Mouse (Mus musculus) megakaryocyte, embryonic 14.5 days (primary cell): ENCODE measurements at regions not wholly inside any gene's neighbourhood (a gene's known extent, or its start where the extent isn't known, plus 50 kb on each side); places are given as distances from the start of the nearest gene placed in this dataset.

Experiments
- H3K27me3 ChIP-seq: replicated peaks from 2 replicates; pipeline ENCODE3; 2012; ENCODE audit warnings: inconsistent platforms
- H3K36me3 ChIP-seq: replicated peaks from 2 replicates; pipeline ENCODE3; 2012; ENCODE audit warnings: low read length, inconsistent platforms, mixed read lengths
- H3K4me1 ChIP-seq: 2 replicates; pipeline ENCODE4 v1.6.1; 2012; ENCODE audit warnings: inconsistent platforms
- H3K4me3 ChIP-seq: replicated peaks from 2 replicates; pipeline ENCODE3; 2012; ENCODE audit warnings: moderate library complexity, mild to moderate bottlenecking, inconsistent platforms
- H3K9me3 ChIP-seq: 2 replicates; pipeline ENCODE4 v1.6.1; 2012; ENCODE audit warnings: inconsistent platforms
- FLI1 ChIP-seq: IDR thresholded peaks from 2 replicates; pipeline ENCODE4 v1.6.1; 2012; ENCODE audit warnings: low read length, inconsistent platforms, mixed read lengths
- GATA1 ChIP-seq: IDR thresholded peaks from 3 replicates; pipeline ENCODE4 v1.6.1; 2012; ENCODE audit warnings: mixed read lengths, low read length, inconsistent platforms, borderline replicate concordance

DNA sequence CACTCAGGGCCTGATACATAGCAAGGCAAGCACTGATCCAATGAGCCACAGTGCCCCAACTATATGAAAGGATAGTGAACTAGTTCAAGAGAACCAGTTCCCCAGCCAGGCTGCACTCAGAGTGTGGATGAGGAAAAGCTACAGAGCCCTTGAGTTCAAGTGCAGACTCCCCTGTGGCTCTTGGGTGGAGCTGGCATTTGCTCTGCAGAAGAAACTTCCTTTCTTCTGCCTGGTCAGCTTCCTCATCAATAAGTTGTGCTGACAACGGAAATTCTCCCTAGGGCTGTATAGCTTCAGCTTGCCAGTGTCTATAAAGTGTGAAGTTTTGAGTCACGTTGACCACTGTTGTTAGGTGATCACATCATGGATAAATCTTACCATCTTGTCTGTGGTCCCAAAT, 101.6 kb upstream of the Clint1 start:
- TF ChIP-seq GATA1, result no peak
- TF ChIP-seq FLI1, result no peak
- H3K27me3 ChIP-seq, result peaks cover 7% of the 10 kb centered on the region
- peaks cover 21% of the 10 kb centered on the region for H3K4me1 ChIP-seq
- no peak overlapping the region for H3K4me3 ChIP-seq
- no peaks in the 10 kb centered on the region for H3K36me3 ChIP-seq
- no peaks in the 10 kb centered on the region for H3K9me3 ChIP-seq

DNA sequence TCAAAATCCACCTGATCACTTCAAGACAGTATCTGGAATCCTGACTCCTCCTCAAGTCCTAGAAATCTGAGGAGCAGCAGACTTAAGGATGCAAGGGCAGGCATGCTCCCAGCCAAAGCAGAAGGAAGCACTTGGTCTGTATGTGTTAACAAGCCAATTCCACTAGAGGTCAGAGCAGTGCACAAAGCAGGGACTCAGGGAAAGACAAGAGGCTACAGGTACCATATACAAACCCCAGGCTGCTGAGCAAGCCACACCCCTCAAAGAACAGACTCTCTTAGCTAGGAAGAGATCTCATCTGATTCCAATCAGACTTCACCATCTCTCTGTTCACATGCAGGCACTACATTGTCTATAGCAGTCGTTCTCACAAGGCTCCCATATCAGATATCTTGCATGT, 99.6 kb upstream of the Clint1 start:
- H3K36me3 ChIP-seq, result no peaks in the 10 kb centered on the region
- H3K4me1 ChIP-seq, result peaks cover 21% of the 10 kb centered on the region
- no peak overlapping the region for H3K4me3 ChIP-seq
- H3K9me3 ChIP-seq, result no peaks in the 10 kb centered on the region
- H3K27me3 ChIP-seq, result peaks cover 5% of the 10 kb centered on the region
- no peak for TF ChIP-seq FLI1
- no peak for TF ChIP-seq GATA1

DNA sequence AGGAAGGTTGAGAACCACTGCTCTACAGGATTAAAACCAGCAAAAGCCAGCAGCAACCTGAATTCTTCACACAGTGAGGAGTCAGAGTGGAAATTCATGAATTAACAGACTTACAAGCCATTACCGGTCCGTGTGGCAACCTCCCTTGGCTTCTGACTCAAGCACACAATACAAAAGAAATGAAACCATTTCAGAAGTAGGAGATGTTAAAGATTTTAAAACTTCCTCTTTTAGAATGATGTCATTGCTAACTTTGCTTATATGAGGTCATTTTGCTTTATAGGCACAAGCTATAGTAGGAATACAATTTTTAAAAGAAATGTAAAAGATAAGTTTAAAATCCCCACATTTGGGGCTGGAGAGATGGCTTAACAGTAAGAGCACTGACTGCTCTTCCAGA, 99.1 kb upstream of the Clint1 start:
- H3K27me3 ChIP-seq, result peaks cover 2% of the 10 kb centered on the region
- no peak overlapping the region for H3K4me3 ChIP-seq
- no peaks in the 10 kb centered on the region for H3K9me3 ChIP-seq
- peaks cover 21% of the 10 kb centered on the region for H3K4me1 ChIP-seq
- no peak for TF ChIP-seq FLI1
- TF ChIP-seq GATA1, result no peak
- H3K36me3 ChIP-seq, result no peaks in the 10 kb centered on the region

DNA sequence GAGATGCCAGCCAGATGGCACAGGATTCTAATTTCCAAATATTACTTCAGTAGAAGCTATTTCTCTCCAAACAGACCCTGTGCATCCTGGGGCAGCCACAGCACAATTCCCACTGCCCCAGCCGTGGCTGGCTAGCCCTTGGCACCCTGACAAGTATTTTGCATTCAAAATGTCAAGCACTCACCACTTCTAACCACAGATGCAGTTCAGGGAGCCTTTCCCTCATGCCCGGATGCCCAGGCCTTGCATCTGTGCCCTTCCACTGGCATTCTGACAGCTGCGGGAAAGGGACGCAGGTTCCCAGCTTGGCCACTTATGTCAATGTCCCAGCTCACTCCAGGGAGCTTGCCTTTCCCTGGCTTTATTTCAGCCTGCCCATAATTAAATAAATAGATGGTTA, 84.8 kb upstream of the Clint1 start:
- Histone ChIP-seq H3K9me3 (peaks cover 17% of the 10 kb centered on the region), H3K4me1 (peaks cover 11% of the 10 kb centered on the region), H3K27me3 (peaks cover 2% of the 10 kb centered on the region), H3K36me3 (no peaks in the 10 kb centered on the region), H3K4me3 (no peak overlapping the region)
- TF ChIP-seq FLI1 (no peak), GATA1 (no peak)

DNA sequence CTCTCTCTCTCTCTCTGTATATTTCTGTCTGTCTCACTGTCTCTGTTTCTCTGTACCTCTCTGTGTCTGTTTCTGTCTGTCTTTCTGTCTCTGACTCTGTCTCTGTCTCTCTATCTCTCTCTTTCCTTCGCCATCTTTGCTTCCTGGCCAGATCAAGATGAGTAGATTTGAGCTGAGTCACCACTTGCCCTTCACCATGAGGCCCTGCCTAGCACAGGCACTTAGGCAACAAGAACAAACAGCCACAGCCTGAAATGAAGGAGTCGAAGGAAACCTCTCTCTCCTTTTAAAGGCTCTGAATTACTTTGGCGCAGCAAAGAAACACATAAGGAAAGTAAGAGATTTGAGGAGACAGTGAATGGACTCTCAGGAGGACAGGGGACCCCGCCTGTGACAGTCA, 69.4 kb upstream of the Clint1 start:
- no peaks in the 10 kb centered on the region for H3K36me3 ChIP-seq
- TF ChIP-seq FLI1, result no peak
- no peak for TF ChIP-seq GATA1
- H3K4me3 ChIP-seq, result no peak overlapping the region
- H3K4me1 ChIP-seq, result peaks cover 20% of the 10 kb centered on the region
- H3K27me3 ChIP-seq, result no peaks in the 10 kb centered on the region
- H3K9me3 ChIP-seq, result no peaks in the 10 kb centered on the region

DNA sequence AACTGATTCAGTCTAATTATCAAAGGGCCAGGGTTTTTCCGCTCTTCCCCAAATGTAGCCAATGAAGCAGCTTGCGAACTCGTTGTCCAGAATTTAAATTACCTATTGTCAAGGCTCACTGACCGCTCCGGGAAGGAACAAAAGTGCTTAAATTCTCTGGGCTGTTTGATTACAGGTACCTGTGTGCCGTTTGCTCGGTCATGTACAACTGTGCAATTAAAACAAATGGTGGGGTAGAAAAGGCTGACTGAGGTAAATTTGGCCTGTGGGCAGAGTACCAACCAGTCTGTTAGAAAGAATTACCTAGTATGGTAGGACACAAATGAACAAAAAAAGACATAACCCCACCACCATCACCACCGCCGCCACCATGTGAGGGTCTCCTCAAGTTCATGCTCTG, 66.0 kb upstream of the Clint1 start:
- no peak overlapping the region for H3K4me3 ChIP-seq
- TF ChIP-seq FLI1 (no peak), GATA1 (no peak)

DNA sequence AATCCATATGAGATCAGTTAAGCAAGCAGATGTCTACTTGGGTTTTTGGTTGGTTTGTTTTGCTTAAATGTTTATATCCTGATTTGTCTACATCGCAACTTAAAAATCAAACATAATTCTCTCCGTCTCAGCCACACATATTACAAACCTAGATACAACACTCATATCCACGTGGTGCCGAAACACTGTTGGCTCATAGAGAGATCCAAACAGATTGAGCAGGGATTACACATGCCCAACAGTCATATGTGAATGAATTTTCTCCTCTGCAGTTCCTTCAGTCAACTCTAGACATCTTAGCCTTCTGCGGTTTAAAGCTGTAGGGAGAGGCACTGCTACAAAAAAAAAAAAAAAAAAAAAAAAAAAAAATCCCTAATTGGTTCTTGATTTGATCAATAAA, 64.4 kb upstream of the Clint1 start:
- H3K4me3 ChIP-seq, result no peak overlapping the region
- H3K27me3 ChIP-seq, result no peaks in the 10 kb centered on the region
- H3K9me3 ChIP-seq, result peaks cover 8% of the 10 kb centered on the region
- TF ChIP-seq GATA1 (no peak), FLI1 (no peak)
- H3K4me1 ChIP-seq, result peaks cover 26% of the 10 kb centered on the region
- H3K36me3 ChIP-seq, result no peaks in the 10 kb centered on the region

More for the DNA sequence above, 66.0 kb upstream of the Clint1 start:
- Histone ChIP-seq H3K27me3 (no peaks in the 10 kb centered on the region), H3K36me3 (no peaks in the 10 kb centered on the region), H3K9me3 (peaks cover 8% of the 10 kb centered on the region), H3K4me1 (peaks cover 20% of the 10 kb centered on the region)

DNA sequence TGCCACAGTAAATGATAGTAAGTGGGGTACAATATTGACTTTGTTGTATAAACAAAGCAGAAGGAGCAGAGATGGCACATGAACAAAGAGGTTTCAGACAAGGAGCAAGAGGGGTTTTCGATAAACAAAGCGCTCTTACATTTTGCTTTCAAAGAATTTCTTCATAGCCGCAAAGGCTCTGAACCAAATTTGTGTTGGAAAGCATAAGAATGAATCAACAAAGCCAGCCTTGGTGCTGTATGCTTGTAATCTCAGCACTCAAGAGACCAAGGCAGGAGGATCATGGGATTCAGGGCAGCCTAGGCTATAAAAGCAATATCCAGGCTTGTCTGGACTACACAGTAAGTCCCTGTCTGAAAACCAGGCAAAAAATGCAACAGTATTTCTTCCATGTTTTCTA, 62.0 kb upstream of the Clint1 start:
- H3K9me3 ChIP-seq, result peaks cover 8% of the 10 kb centered on the region
- TF ChIP-seq GATA1 (no peak), FLI1 (no peak)
- peaks cover 29% of the 10 kb centered on the region for H3K4me1 ChIP-seq
- no peaks in the 10 kb centered on the region for H3K27me3 ChIP-seq
- peaks cover 2% of the 10 kb centered on the region for H3K36me3 ChIP-seq
- H3K4me3 ChIP-seq, result no peak overlapping the region

DNA sequence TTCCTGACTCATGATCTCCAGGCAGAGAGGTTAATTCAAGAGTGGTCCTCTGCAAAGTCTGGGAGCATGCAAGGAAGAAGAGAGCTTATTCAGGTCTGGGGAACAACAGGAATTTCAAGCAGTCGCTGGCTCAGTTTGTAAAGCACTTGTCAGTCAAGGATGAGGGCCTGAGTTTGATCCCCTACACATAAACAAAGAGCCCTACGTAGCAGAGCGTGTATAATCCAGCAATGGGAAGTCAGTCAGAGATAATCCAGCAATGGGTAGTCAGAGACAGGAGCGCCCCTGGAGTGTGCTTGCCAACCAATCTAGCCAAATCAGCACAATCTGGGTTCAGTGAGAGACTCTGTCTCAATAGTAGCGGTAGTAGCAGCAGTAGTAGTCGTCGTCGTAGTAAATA, 61.3 kb upstream of the Clint1 start:
- H3K4me1 ChIP-seq, result peaks cover 35% of the 10 kb centered on the region
- no peak for TF ChIP-seq GATA1
- no peak for TF ChIP-seq FLI1
- H3K9me3 ChIP-seq, result peaks cover 8% of the 10 kb centered on the region
- H3K27me3 ChIP-seq, result no peaks in the 10 kb centered on the region
- H3K4me3 ChIP-seq, result no peak overlapping the region
- peaks cover 2% of the 10 kb centered on the region for H3K36me3 ChIP-seq

DNA sequence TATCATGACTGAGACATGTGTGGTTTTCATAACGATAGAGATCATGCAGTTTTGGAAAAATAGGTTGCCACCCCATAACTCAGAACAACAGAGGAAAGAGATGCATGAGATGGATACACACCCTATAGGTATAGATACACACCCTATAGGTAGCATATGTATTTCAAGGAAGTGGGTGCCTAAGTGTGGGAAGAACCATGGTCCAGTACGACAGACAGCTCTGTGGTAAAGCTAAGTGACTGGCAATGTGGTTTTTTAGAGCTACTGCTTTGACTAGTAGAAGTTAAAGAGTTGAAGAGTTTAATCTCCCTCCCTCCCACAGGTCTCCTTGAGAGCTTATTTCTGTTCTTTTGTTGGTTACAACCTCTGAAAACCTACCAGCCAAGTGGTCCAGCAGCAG, 60.2 kb upstream of the Clint1 start:
- Histone ChIP-seq H3K27me3 (no peaks in the 10 kb centered on the region), H3K4me3 (no peak overlapping the region), H3K9me3 (peaks cover 8% of the 10 kb centered on the region), H3K36me3 (peaks cover 2% of the 10 kb centered on the region), H3K4me1 (peaks cover 40% of the 10 kb centered on the region)
- TF ChIP-seq GATA1 (no peak), FLI1 (no peak)

DNA sequence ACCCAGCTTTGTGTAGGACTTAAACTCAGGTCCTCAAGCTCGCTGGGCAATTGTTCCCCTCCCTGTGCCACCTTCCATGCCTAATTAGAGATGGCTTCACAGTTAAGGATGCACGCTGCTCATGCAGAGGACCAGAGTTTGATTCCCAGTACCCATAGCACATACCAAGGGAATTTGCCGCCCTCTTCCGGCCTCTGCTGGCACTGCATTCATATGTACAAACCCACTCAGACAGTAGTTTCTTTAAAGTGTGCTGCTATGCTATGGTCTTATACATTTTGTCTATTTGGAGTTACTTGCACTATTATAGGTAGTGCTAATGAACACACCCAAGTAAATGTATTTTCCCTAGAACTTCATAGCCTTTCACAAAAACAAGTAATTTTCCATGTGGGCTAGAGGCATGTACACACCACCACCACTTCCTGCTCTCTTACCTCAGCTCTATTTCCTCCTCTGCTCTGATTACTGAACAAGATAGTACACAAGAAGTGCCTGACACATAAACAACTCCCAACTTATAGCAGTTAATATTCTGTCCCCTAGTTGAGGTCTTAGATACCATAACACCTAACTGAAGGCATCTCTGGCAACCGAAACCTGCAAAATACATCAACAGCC, 57.4 kb upstream of the Clint1 start:
- peaks cover 63% of the 10 kb centered on the region for H3K4me1 ChIP-seq
- no peaks in the 10 kb centered on the region for H3K27me3 ChIP-seq
- H3K36me3 ChIP-seq, result peaks cover 2% of the 10 kb centered on the region
- TF ChIP-seq FLI1 (no peak), GATA1 (no peak)
- H3K4me3 ChIP-seq, result no peak overlapping the region
- H3K9me3 ChIP-seq, result no peaks in the 10 kb centered on the region
